Mouse (Mus musculus): ENCODE results near the gene Gdpd5.

Gdpd5 gene

GRCm38 (mm10) chr7:99405386-99406155 lies 24.4 kb downstream of the Gdpd5 start:
- DNase-seq, result no peak

- DNase-seq, result no peak
Observed at GRCm38 (mm10) chr7:99407598-99407997, 26.4 kb downstream of the Gdpd5 start.

- peak in 1 of 2 experiments; percentile 41 for DNase-seq
Observed at GRCm38 (mm10) chr7:99409441-99410222, 28.4 kb downstream of the Gdpd5 start.

- DNase-seq, result no peak
Observed at GRCm38 (mm10) chr7:99410315-99410714, 29.1 kb downstream of the Gdpd5 start.

- no peak for DNase-seq
Observed at GRCm38 (mm10) chr7:99411047-99411779, 30.0 kb downstream of the Gdpd5 start.

GRCm38 (mm10) chr7:99415045-99415444 lies 33.8 kb downstream of the Gdpd5 start:
- DNase-seq, result peak; percentile 18 to 44

GRCm38 (mm10) chr7:99419311-99419710 lies 38.1 kb downstream of the Gdpd5 start:
- DNase-seq, result no peak

GRCm38 (mm10) chr7:99421006-99421405 lies 39.8 kb downstream of the Gdpd5 start:
- DNase-seq, result no peak

- DNase-seq, result no peak
Observed at GRCm38 (mm10) chr7:99424538-99425155, 43.4 kb downstream of the Gdpd5 start.

- DNase-seq, result no peak
Observed at GRCm38 (mm10) chr7:99425706-99426105, 44.5 kb downstream of the Gdpd5 start.

- DNase-seq, result no peak
Observed at GRCm38 (mm10) chr7:99427031-99427430, 45.8 kb downstream of the Gdpd5 start.

- no peak for DNase-seq
Observed at GRCm38 (mm10) chr7:99427987-99428386, 46.8 kb downstream of the Gdpd5 start.

- DNase-seq, result no peak
Observed at GRCm38 (mm10) chr7:99428836-99429235, 47.6 kb downstream of the Gdpd5 start.

GRCm38 (mm10) chr7:99429786-99430185 lies 48.6 kb downstream of the Gdpd5 start:
- DNase-seq, result peak in 1 of 2 experiments; percentile 30

- no peak for DNase-seq
Observed at GRCm38 (mm10) chr7:99430246-99430645, 49.0 kb downstream of the Gdpd5 start.

- no peak for DNase-seq
Observed at GRCm38 (mm10) chr7:99432248-99432647, 51.0 kb downstream of the Gdpd5 start.

- no peak for DNase-seq
Observed at GRCm38 (mm10) chr7:99432863-99433262, 51.6 kb downstream of the Gdpd5 start.

GRCm38 (mm10) chr7:99434672-99435250 lies 53.5 kb downstream of the Gdpd5 start:
- peak; percentile 27 to 45 for DNase-seq

- DNase-seq, result no peak
Observed at GRCm38 (mm10) chr7:99436530-99436929, 55.3 kb downstream of the Gdpd5 start.

- no peak for DNase-seq
Observed at GRCm38 (mm10) chr7:99438881-99439280, 57.7 kb downstream of the Gdpd5 start.

GRCm38 (mm10) chr7:99441534-99442072 lies 60.4 kb downstream of the Gdpd5 start:
- peak; percentile 87 to 91 for DNase-seq

GRCm38 (mm10) chr7:99443164-99443563 lies 62.0 kb downstream of the Gdpd5 start:
- no peak for DNase-seq

All from lung, adult 18-20 months (tissue).